Mouse (Mus musculus) kidney, embryonic 16.5 days (tissue): ENCODE data around the gene Vat1l. TPM values are rescaled to one million over a fixed set of nuclear protein-coding genes. Genes with fewer than 3 reads are reported as not detected.

Experiments
- ATAC-seq: fragments of 200-750 bp; cut with Nextera tagmentation; 2 replicates; pipeline ENCODE4 v1.8.0; 2017; ENCODE audit warnings: moderate TSS enrichment; ENCODE audit not compliant: low FRiP score, low TSS enrichment
- H3K27ac ChIP-seq: fragments of 300-500 bp; sonication (generic); 2 replicates; pipeline ENCODE4 v1.5.1; 2014; ENCODE audit warnings: low read length
- H3K27me3 ChIP-seq: fragments of 300-500 bp; sonication (generic); 2 replicates; pipeline ENCODE4 v1.6.1; 2014; ENCODE audit warnings: low read length, control low read depth, mixed read lengths; ENCODE audit not compliant: insufficient read depth
- H3K36me3 ChIP-seq: fragments of 300-500 bp; sonication (generic); 2 replicates; pipeline ENCODE4 v1.6.1; 2014; ENCODE audit warnings: low read length, control low read depth, mixed read lengths; ENCODE audit not compliant: insufficient read depth
- H3K4me1 ChIP-seq: fragments of 300-500 bp; sonication (generic); 2 replicates; pipeline ENCODE4 v1.6.1; 2014; ENCODE audit warnings: low read length, control low read depth, mixed read lengths; ENCODE audit not compliant: insufficient read depth
- H3K4me2 ChIP-seq: fragments of 300-500 bp; sonication (generic); replicated peaks from 2 replicates; pipeline ENCODE4 v1.6.1; 2014; ENCODE audit warnings: low read depth, low read length
- H3K4me3 ChIP-seq: fragments of 300-500 bp; sonication (generic); 2 replicates; pipeline ENCODE4 v1.5.1; 2014; ENCODE audit warnings: mild to moderate bottlenecking, low read length
- H3K9ac ChIP-seq: fragments of 300-500 bp; sonication (generic); replicated peaks from 2 replicates; pipeline ENCODE4 v1.6.1; 2014; ENCODE audit warnings: low read length
- H3K9me3 ChIP-seq: fragments of 300-500 bp; sonication (generic); 2 replicates; pipeline ENCODE4 v1.6.1; 2016; ENCODE audit warnings: low read length, control low read depth
- whole genome bisulfite sequencing: fragments of 180-500 bp; shearing (Covaris S2); extraction: QIAGEN DNeasy Blood & Tissue Kit; methylation state at CpG from one replicate; pipeline ENCODE4 v1.1.7; 2014; 5-methylcytosine and 5-hydroxymethylcytosine counted together
- polyA plus RNA-seq: library from polyadenylated mRNA; unstranded; fragments of >200 nt; fragmentation: Nextera tagmentation; extraction: Ambion mirVana; gene quantifications from 2 replicates; pipeline ENCODE4 v1.2.1, GENCODE M21; 2015

Gene Vat1l
- polyA plus RNA-seq, 1 experiment from 2014 or later = 4.1 TPM

DNA sequence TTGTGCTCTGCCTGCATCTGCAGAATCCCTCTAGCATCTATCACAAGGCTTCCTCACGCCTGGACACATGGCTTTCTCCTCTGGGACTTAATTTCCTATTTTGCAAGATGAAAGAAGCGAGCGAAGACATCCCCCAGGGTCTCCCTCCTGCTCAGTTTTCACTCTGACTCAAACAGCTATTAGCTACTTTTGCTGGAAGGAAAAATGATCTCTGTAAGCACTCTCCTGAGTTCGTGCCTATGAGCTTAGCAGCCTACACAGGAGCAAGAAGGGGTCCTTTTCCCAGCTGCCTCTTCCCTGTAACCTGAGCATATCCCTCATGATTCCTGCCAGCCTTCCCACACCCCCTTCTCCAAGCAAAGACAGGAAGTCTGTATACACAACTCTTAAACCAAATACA is 127.5 kb downstream of the Vat1l start:
- H3K9ac ChIP-seq = no peak overlapping the region
- no peak overlapping the region for H3K27ac ChIP-seq
- H3K4me2 ChIP-seq = no peak overlapping the region
- no peak overlapping the region for H3K4me3 ChIP-seq
- no peaks in the 10 kb centered on the region for H3K36me3 ChIP-seq
- ATAC-seq = peak; percentile 59; the same call in 1 of the 2 replicates
- H3K9me3 ChIP-seq = no peaks in the 10 kb centered on the region; the same call in 1 of the 2 replicates
- 28% methylated on average over 4 of the region's 4 CpGs for WGBS
- H3K4me1 ChIP-seq = no peaks in the 10 kb centered on the region
- no peaks in the 10 kb centered on the region for H3K27me3 ChIP-seq

- H3K4me2 ChIP-seq = no peak overlapping the region
- 68% methylated on average over 8 of the region's 8 CpGs for WGBS
- no peak overlapping the region for H3K4me3 ChIP-seq
- no peak overlapping the region for H3K9ac ChIP-seq
- no peaks in the 10 kb centered on the region for H3K36me3 ChIP-seq
- no peaks in the 10 kb centered on the region for H3K4me1 ChIP-seq
- H3K27me3 ChIP-seq = no peaks in the 10 kb centered on the region
- H3K9me3 ChIP-seq = no peaks in the 10 kb centered on the region
- no peak for ATAC-seq
- H3K27ac ChIP-seq = no peak overlapping the region
Observed at GRCm38 (mm10) chr8:114335721-114336120, 130.3 kb downstream of the Vat1l start.

- no peak overlapping the region for H3K4me3 ChIP-seq
- ATAC-seq = no peak
- no peaks in the 10 kb centered on the region for H3K36me3 ChIP-seq
- no peaks in the 10 kb centered on the region for H3K27me3 ChIP-seq
- H3K27ac ChIP-seq = no peak overlapping the region
- H3K9ac ChIP-seq = no peak overlapping the region
- no peak overlapping the region for H3K4me2 ChIP-seq
- no peaks in the 10 kb centered on the region for H3K4me1 ChIP-seq
- H3K9me3 ChIP-seq = no peaks in the 10 kb centered on the region
- WGBS = 73% methylated on average over 5 of the region's 5 CpGs
Observed at GRCm38 (mm10) chr8:114342276-114342675, 136.9 kb downstream of the Vat1l start.

- H3K9me3 ChIP-seq = no peaks in the 10 kb centered on the region
- no peak for ATAC-seq
- H3K27me3 ChIP-seq = no peaks in the 10 kb centered on the region
Observed at GRCm38 (mm10) chr8:114344789-114345188, 139.4 kb downstream of the Vat1l start.

DNA sequence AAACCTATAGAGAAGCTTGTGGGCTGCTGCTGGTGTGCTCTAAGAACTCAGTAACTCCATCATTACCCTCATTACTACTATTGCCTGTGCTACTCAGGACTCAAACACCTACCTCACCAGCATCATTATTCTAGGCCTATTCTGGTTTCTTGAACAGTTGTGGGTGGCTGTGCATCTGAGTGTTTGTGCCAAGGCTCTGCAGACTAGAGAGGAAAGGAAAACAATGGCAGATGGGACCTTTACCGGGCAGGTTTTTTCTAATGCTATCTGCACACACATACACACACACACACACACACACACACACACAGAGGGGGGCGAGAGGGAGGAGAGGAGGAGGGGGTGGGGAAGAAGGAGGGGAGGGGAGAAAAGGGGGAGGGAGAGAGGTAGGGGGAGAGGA is 140.6 kb downstream of the Vat1l start:
- Histone ChIP-seq H3K9ac (no peak overlapping the region), H3K36me3 (no peaks in the 10 kb centered on the region), H3K9me3 (no peaks in the 10 kb centered on the region), H3K27me3 (no peaks in the 10 kb centered on the region), H3K27ac (no peak overlapping the region), H3K4me2 (no peak overlapping the region), H3K4me3 (no peak overlapping the region), H3K4me1 (no peaks in the 10 kb centered on the region)
- WGBS = 85% methylated on average over 1 of the region's 2 CpGs
- no peak for ATAC-seq

More at GRCm38 (mm10) chr8:114344789-114345188, 139.4 kb downstream of the Vat1l start:
- H3K4me3 ChIP-seq = no peak overlapping the region
- WGBS = 50% methylated on average over 5 of the region's 5 CpGs
- no peak overlapping the region for H3K4me2 ChIP-seq
- H3K36me3 ChIP-seq = no peaks in the 10 kb centered on the region
- no peak overlapping the region for H3K27ac ChIP-seq
- H3K9ac ChIP-seq = no peak overlapping the region
- H3K4me1 ChIP-seq = no peaks in the 10 kb centered on the region

DNA sequence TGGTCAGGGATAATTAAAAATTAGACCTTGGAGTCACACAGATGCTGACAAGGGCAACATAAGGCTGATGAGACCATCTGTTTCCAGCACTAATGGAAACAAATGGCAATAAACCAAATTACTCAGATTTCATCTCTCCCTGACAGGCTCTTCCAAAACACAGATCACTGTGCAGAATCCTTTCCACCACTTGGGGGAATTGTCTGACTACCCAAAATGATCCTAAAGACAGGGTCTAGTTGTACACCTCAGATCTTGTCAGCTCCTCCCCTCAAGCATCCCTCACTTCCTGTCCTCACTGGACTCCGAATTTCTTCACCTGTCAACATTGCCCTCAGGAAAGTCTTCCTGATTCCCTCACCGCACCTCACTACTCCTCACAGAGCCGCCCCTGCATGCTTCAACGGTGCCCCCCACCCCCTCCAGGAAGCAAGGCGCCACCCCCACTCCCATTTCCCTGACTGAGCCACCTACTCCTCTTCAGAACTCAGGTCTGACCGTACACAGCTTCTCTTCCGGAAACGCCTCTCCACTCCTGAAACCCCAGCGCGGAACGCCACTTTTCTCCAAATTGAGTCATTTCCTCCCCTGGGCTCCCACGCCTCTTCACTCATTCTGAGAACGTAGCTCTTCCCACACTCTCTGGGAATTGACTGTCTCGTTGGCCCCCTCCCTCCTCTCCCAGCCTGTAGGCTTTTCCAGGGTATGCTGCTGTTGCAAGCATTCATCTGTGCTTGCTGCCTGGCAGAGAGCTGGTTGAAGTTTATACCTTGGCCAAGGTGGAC is 146.4 kb downstream of the Vat1l start:
- H3K27me3 ChIP-seq = no peaks in the 10 kb centered on the region
- no peaks in the 10 kb centered on the region for H3K9me3 ChIP-seq
- H3K36me3 ChIP-seq = no peaks in the 10 kb centered on the region
- 8% methylated on average over 14 of the region's 14 CpGs for WGBS
- H3K4me1 ChIP-seq = 0 out of 2 replicates have a peak, but pooled peaks cover 5% of the 10 kb centered on the region
- H3K4me2 ChIP-seq = peak overlapping the region; percentile 56
- H3K4me3 ChIP-seq = peak overlapping the region; percentile 27
- ATAC-seq = peak; percentile 59; the same call in 1 of the 2 replicates
- peak overlapping the region; percentile 53 for H3K9ac ChIP-seq
- no peak overlapping the region for H3K27ac ChIP-seq

- Histone ChIP-seq H3K4me1 (no peaks in the 10 kb centered on the region), H3K9me3 (no peaks in the 10 kb centered on the region), H3K27me3 (no peaks in the 10 kb centered on the region), H3K36me3 (no peaks in the 10 kb centered on the region), H3K4me2 (no peak overlapping the region), H3K27ac (no peak overlapping the region), H3K4me3 (no peak overlapping the region), H3K9ac (no peak overlapping the region)
- WGBS = 64% methylated on average over 8 of the region's 8 CpGs
- ATAC-seq = no peak
Observed at GRCm38 (mm10) chr8:114360506-114360905, 155.1 kb downstream of the Vat1l start.

- no peak overlapping the region for H3K4me3 ChIP-seq
- no peaks in the 10 kb centered on the region for H3K27me3 ChIP-seq
- no peak overlapping the region for H3K4me2 ChIP-seq
- no peak overlapping the region for H3K9ac ChIP-seq
- H3K4me1 ChIP-seq = no peaks in the 10 kb centered on the region
- no peaks in the 10 kb centered on the region for H3K9me3 ChIP-seq
- no peak overlapping the region for H3K27ac ChIP-seq
- H3K36me3 ChIP-seq = no peaks in the 10 kb centered on the region
- ATAC-seq = no peak
- 67% methylated on average over 5 of the region's 5 CpGs for WGBS
Observed at GRCm38 (mm10) chr8:114363167-114363566, 157.8 kb downstream of the Vat1l start.

- Histone ChIP-seq H3K4me3 (no peak overlapping the region), H3K9me3 (no peaks in the 10 kb centered on the region), H3K4me1 (no peaks in the 10 kb centered on the region), H3K4me2 (no peak overlapping the region), H3K9ac (no peak overlapping the region), H3K27me3 (no peaks in the 10 kb centered on the region), H3K36me3 (no peaks in the 10 kb centered on the region), H3K27ac (no peak overlapping the region)
- 65% methylated on average over 8 of the region's 8 CpGs for WGBS
- ATAC-seq = 0 out of 2 replicates have a peak, but pooled peaks have one; percentile 27
Observed at GRCm38 (mm10) chr8:114363656-114364055, 158.2 kb downstream of the Vat1l start.
